Mouse (Mus musculus): ENCODE results near the gene Mdga1. TPM values are rescaled to one million over a fixed set of nuclear protein-coding genes. Genes with fewer than 3 reads are reported as not detected.

Mdga1 gene
- polyA plus RNA-seq, 1 experiment: 4.5 TPM

DNA sequence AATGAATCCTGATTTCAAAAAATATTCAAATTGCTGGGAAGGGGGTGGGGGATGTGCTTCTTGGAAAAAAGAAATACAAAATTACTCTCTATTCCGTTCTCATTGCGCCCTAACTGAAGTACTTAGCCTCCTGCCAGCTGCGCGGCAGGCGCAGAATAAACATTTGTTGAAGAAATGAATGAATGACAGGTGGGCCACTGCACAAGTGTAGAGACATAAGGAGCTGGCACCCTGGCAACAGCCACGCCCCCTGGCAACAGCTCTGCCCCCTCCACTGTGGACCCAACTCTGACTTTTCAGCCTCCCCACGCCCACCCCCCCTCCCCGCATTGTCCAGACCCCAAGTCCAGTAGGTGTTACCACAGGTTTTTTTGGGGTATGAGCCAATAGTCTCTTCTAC, 19.3 kb downstream of the Mdga1 start:
- Histone ChIP-seq H3K27ac (ENCODE audit: control insufficient read depth, insufficient read depth, low read depth, low read length, poor library complexity) (no peak overlapping the region), H3K4me1 (ENCODE audit: control insufficient read depth, insufficient read depth, low read length) (no peaks in the 10 kb centered on the region; the same call in 1 of the 2 replicates), H3K4me3 (replicated peaks; ENCODE audit: control insufficient read depth, low read depth, low read length) (no peak overlapping the region)
- WGBS: 81% methylated on average over 8 of the region's 8 CpGs
- no peak for TF ChIP-seq POLR2A (IDR thresholded peaks at IDR 0.05; ENCODE audit: borderline replicate concordance, control insufficient read depth, low read depth, low read length)

DNA sequence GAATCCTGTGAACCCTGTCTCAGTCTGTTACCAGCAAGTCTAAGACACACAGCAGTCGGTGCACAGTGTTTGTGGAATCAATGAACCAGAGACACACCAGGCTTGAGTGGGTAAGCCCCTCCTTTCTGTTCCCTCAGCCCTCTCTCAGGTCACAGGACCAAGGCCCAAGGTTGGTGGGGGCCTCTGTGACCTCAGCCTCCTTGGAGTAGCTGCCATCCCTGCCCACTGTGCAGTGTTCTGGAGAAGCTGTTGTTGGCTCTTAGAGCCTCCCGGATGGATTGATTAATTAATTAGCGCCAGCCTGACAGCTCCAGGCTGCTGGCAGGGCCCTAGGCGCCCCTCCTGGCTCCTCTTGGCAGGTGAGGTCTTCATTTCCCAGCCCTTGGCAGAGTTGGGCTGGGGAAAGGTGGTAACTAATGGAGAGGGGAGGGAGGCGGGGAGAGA, 22.6 kb downstream of the Mdga1 start:
- no peak overlapping the region for H3K4me3 ChIP-seq (replicated peaks; ENCODE audit: control insufficient read depth, low read depth, low read length)
- WGBS: 73% methylated on average over 5 of the region's 5 CpGs
- no peak overlapping the region for H3K27ac ChIP-seq (ENCODE audit: control insufficient read depth, insufficient read depth, low read depth, low read length, poor library complexity)
- no peaks in the 10 kb centered on the region; the same call in 1 of the 2 replicates for H3K4me1 ChIP-seq (ENCODE audit: control insufficient read depth, insufficient read depth, low read length)
- TF ChIP-seq POLR2A (IDR thresholded peaks at IDR 0.05; ENCODE audit: borderline replicate concordance, control insufficient read depth, low read depth, low read length): no peak
- no peak for TF ChIP-seq CTCF (IDR thresholded peaks at IDR 0.05; ENCODE audit: control insufficient read depth, insufficient read depth, low read length)

- TF ChIP-seq CTCF (IDR thresholded peaks at IDR 0.05; ENCODE audit: control insufficient read depth, insufficient read depth, low read length) (no peak), POLR2A (IDR thresholded peaks at IDR 0.05; ENCODE audit: borderline replicate concordance, control insufficient read depth, low read depth, low read length) (no peak)
- WGBS: 79% methylated on average over 11 of the region's 11 CpGs
- no peaks in the 10 kb centered on the region for H3K4me1 ChIP-seq (ENCODE audit: control insufficient read depth, insufficient read depth, low read length)
These were observed 25.5 kb downstream of the Mdga1 start for GRCm38 (mm10) chr17:29944376-29944775.

GRCm38 (mm10) chr17:29939011-29939410, 30.9 kb downstream of the Mdga1 start:
- 84% methylated on average over 5 of the region's 5 CpGs for WGBS
- no peak overlapping the region for H3K4me3 ChIP-seq (replicated peaks; ENCODE audit: control insufficient read depth, low read depth, low read length)
- TF ChIP-seq CTCF (IDR thresholded peaks at IDR 0.05; ENCODE audit: control insufficient read depth, insufficient read depth, low read length): no peak
- no peak for TF ChIP-seq POLR2A (IDR thresholded peaks at IDR 0.05; ENCODE audit: borderline replicate concordance, control insufficient read depth, low read depth, low read length)
- no peak overlapping the region for H3K27ac ChIP-seq (ENCODE audit: control insufficient read depth, insufficient read depth, low read depth, low read length, poor library complexity)
- no peaks in the 10 kb centered on the region for H3K4me1 ChIP-seq (ENCODE audit: control insufficient read depth, insufficient read depth, low read length)

More at GRCm38 (mm10) chr17:29944376-29944775, 25.5 kb downstream of the Mdga1 start:
- H3K4me3 ChIP-seq (replicated peaks; ENCODE audit: control insufficient read depth, low read depth, low read length): no peak overlapping the region
- H3K27ac ChIP-seq (ENCODE audit: control insufficient read depth, insufficient read depth, low read depth, low read length, poor library complexity): no peak overlapping the region

GRCm38 (mm10) chr17:29937350-29937781, 32.5 kb downstream of the Mdga1 start:
- Histone ChIP-seq H3K27ac (ENCODE audit: control insufficient read depth, insufficient read depth, low read depth, low read length, poor library complexity) (no peak overlapping the region), H3K4me3 (replicated peaks; ENCODE audit: control insufficient read depth, low read depth, low read length) (no peak overlapping the region), H3K4me1 (ENCODE audit: control insufficient read depth, insufficient read depth, low read length) (no peaks in the 10 kb centered on the region)
- 84% methylated on average over 9 of the region's 9 CpGs for WGBS
- no peak for TF ChIP-seq CTCF (IDR thresholded peaks at IDR 0.05; ENCODE audit: control insufficient read depth, insufficient read depth, low read length)
- TF ChIP-seq POLR2A (IDR thresholded peaks at IDR 0.05; ENCODE audit: borderline replicate concordance, control insufficient read depth, low read depth, low read length): no peak

DNA sequence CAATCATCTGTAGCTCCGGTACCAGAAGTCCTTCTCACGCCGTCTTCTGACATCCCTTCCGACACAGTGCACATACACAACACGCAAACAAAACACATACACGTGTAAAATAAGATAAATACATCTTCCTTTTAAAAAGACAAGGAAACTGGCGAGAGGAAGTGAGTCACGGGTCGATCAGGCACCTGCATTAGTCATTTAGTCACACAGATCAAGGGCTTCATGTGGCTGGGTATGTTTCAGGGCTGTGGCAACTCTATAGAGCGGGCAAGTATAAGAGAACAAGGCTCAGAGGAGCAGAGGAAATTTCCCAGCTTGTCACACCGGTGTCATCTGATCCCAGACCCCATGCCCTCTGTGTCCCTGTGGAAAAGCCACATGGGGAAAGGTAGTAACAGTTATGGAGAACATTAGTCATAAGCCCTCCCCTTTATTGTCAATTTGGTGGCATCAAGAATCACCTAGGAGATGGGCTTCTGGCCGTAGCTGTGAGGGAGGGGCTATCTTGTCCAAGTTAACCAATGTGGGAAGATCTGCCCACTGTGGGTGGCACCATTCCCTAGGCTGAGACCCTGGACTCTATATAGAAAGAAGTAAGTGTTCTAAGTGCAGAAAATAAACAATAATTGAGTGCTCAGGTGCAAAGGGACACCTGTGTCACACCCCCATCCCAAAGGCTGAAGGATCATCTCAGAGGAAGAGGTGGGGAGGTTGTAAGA, 35.6 kb downstream of the Mdga1 start:
- no peak overlapping the region for H3K4me3 ChIP-seq (replicated peaks; ENCODE audit: control insufficient read depth, low read depth, low read length)
- WGBS: 67% methylated on average over 12 of the region's 12 CpGs
- no peak overlapping the region for H3K27ac ChIP-seq (ENCODE audit: control insufficient read depth, insufficient read depth, low read depth, low read length, poor library complexity)
- no peaks in the 10 kb centered on the region for H3K4me1 ChIP-seq (ENCODE audit: control insufficient read depth, insufficient read depth, low read length)
- TF ChIP-seq CTCF (IDR thresholded peaks at IDR 0.05; ENCODE audit: control insufficient read depth, insufficient read depth, low read length) (no peak), POLR2A (IDR thresholded peaks at IDR 0.05; ENCODE audit: borderline replicate concordance, control insufficient read depth, low read depth, low read length) (no peak)

DNA sequence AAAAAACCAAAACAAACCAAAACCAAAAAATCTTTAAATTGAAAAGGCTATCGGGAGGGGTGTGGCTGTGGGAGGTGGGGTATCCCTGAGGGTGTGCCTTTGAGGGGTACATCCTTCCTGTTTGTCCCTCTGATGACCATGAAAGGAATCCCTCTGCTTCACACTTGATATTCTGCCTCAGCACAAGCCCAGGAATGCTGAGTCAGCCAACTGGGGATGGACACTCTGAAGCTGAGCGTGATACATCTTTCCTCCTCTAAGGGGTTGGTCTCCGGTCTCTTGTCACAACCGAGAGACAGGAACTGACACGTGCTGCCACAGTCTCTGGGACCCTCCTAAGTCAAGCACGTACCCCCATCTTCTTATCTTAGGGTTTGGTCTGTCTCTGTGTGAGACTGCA, 37.1 kb downstream of the Mdga1 start:
- TF ChIP-seq POLR2A (IDR thresholded peaks at IDR 0.05; ENCODE audit: borderline replicate concordance, control insufficient read depth, low read depth, low read length) (no peak), CTCF (IDR thresholded peaks at IDR 0.05; ENCODE audit: control insufficient read depth, insufficient read depth, low read length) (no peak)
- WGBS: 59% methylated on average over 6 of the region's 6 CpGs
- no peak overlapping the region for H3K4me3 ChIP-seq (replicated peaks; ENCODE audit: control insufficient read depth, low read depth, low read length)

GRCm38 (mm10) chr17:29931224-29931945, 38.5 kb downstream of the Mdga1 start:
- H3K4me3 ChIP-seq (replicated peaks; ENCODE audit: control insufficient read depth, low read depth, low read length): no peak overlapping the region
- TF ChIP-seq POLR2A (IDR thresholded peaks at IDR 0.05; ENCODE audit: borderline replicate concordance, control insufficient read depth, low read depth, low read length) (no peak), CTCF (IDR thresholded peaks at IDR 0.05; ENCODE audit: control insufficient read depth, insufficient read depth, low read length) (no peak)
- H3K27ac ChIP-seq (ENCODE audit: control insufficient read depth, insufficient read depth, low read depth, low read length, poor library complexity): no peak overlapping the region
- H3K4me1 ChIP-seq (ENCODE audit: control insufficient read depth, insufficient read depth, low read length): no peaks in the 10 kb centered on the region
- 88% methylated on average over 31 of the region's 31 CpGs for WGBS

More for the DNA sequence above, 37.1 kb downstream of the Mdga1 start:
- Histone ChIP-seq H3K4me1 (ENCODE audit: control insufficient read depth, insufficient read depth, low read length) (no peaks in the 10 kb centered on the region), H3K27ac (ENCODE audit: control insufficient read depth, insufficient read depth, low read depth, low read length, poor library complexity) (no peak overlapping the region)
